Mouse (Mus musculus) megakaryocyte, embryonic 14.5 days (primary cell): ENCODE measurements around the gene Acad9.

ENCODE experiments used
- FLI1 ChIP-seq: IDR thresholded peaks from 2 replicates; pipeline ENCODE4 v1.6.1; 2012; ENCODE audit warnings: low read length, inconsistent platforms, mixed read lengths
- GATA1 ChIP-seq: IDR thresholded peaks from 3 replicates; pipeline ENCODE4 v1.6.1; 2012; ENCODE audit warnings: mixed read lengths, low read length, inconsistent platforms, borderline replicate concordance

DNA sequence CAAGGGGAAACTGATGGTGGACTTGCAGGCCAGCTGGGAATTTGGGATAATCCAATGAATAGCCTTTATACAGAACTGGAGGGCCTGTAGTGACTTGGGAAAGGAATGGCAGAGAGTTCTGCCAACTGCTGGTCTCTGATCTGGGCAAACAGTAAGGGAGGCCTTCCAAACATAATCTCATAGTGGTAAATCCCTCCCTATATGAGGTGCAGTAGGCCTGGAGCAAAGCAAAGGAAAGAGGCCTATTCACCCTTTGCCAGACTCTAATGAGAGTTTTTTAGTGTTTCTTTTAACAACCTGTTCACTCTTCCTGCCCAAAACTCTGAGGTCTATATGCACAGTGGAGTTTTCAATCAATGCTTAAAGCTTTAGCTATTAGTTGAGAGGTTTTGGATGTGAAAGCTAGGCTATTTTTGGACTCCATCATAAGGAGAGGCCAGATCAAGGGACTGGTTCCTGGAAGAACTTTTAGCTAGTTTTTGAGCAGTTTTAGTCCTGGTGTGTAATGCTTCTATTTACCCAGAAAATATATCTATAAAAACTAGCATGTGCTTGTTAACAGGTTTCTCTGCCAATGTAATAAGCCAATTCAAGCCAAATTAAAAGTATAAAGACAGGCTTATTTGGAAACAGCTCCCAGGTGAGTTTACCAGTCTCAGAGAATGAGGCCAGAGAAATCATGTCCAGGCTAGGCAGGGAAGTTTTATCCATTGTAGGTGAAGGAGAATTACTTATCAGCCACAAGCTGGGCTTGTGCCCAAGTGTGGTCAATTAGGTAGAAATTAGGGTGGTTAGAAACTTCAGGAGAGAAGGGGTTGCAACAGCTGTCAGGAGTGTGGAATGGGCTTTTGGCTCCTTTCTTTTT is 54.1 kb downstream of the Acad9 start:
- TF ChIP-seq GATA1 (no peak), FLI1 (no peak)
